Mouse (Mus musculus) intestine, postnatal 0 days (tissue): ENCODE data around the gene Cacna1c. TPM values are rescaled to one million over a fixed set of nuclear protein-coding genes. Genes with fewer than 3 reads are reported as not detected.

Source experiments
- ATAC-seq: fragments of 200-750 bp; cut with Nextera tagmentation; 2 replicates; pipeline ENCODE4 v1.8.0; 2017; ENCODE audit warnings: mild to moderate bottlenecking, moderate TSS enrichment, moderate library complexity
- H3K27ac ChIP-seq: fragments of 300-500 bp; sonication (generic); 2 replicates; pipeline ENCODE4 v1.5.1; 2014; ENCODE audit warnings: mild to moderate bottlenecking, low read depth, low read length, moderate library complexity
- H3K27me3 ChIP-seq: fragments of 300-500 bp; sonication (generic); replicated peaks from 2 replicates; pipeline ENCODE4 v1.6.1; 2014; ENCODE audit warnings: low read length, mixed read lengths; ENCODE audit not compliant: control insufficient read depth, insufficient read depth
- H3K36me3 ChIP-seq: fragments of 300-500 bp; sonication (generic); 2 replicates; pipeline ENCODE4 v1.6.1; 2014; ENCODE audit warnings: mild to moderate bottlenecking, moderate library complexity; ENCODE audit not compliant: control insufficient read depth, insufficient read depth
- H3K4me1 ChIP-seq: fragments of 300-500 bp; sonication (generic); replicated peaks from 2 replicates; pipeline ENCODE4 v1.6.1; 2014; ENCODE audit warnings: antibody characterized with exemption, low read length, mixed read lengths; ENCODE audit not compliant: control insufficient read depth, insufficient read depth
- H3K4me2 ChIP-seq: fragments of 300-500 bp; sonication (generic); replicated peaks from 2 replicates; pipeline ENCODE4 v1.6.1; 2014; ENCODE audit warnings: low read depth, mild to moderate bottlenecking, moderate library complexity
- H3K4me3 ChIP-seq: fragments of 300-500 bp; sonication (generic); 2 replicates; pipeline ENCODE4 v1.5.1; 2014; ENCODE audit warnings: low read depth, low read length
- H3K9ac ChIP-seq: fragments of 300-500 bp; sonication (generic); 2 replicates; pipeline ENCODE4 v1.6.1; 2014; ENCODE audit warnings: mild to moderate bottlenecking, low read depth, low read length
- H3K9me3 ChIP-seq: fragments of 300-500 bp; sonication (generic); 2 replicates; pipeline ENCODE4 v1.6.1; 2016; ENCODE audit warnings: mixed run types; ENCODE audit not compliant: control insufficient read depth
- CTCF ChIP-seq: sonication (generic); IDR thresholded peaks from 2 replicates; pipeline ENCODE4 v1.5.1; 2016; ENCODE audit warnings: low read depth, mild to moderate bottlenecking, control low read depth, antibody characterized with exemption, moderate library complexity
- WGBS: fragments of 180-500 bp; shearing (Covaris S2); extraction: QIAGEN DNeasy Blood & Tissue Kit; methylation state at CpG from one replicate; pipeline ENCODE4 v1.1.7; 2014; 5-methylcytosine and 5-hydroxymethylcytosine counted together
- polyA plus RNA-seq: library from polyadenylated mRNA; unstranded; fragments of >200 nt; fragmentation: Nextera tagmentation; extraction: Ambion mirVana; gene quantifications from 2 replicates; pipeline ENCODE4 v1.2.1, GENCODE M21; 2015

Gene Cacna1c
- polyA plus RNA-seq, 1 experiment from 2014 or later = 1.2 TPM

DNA sequence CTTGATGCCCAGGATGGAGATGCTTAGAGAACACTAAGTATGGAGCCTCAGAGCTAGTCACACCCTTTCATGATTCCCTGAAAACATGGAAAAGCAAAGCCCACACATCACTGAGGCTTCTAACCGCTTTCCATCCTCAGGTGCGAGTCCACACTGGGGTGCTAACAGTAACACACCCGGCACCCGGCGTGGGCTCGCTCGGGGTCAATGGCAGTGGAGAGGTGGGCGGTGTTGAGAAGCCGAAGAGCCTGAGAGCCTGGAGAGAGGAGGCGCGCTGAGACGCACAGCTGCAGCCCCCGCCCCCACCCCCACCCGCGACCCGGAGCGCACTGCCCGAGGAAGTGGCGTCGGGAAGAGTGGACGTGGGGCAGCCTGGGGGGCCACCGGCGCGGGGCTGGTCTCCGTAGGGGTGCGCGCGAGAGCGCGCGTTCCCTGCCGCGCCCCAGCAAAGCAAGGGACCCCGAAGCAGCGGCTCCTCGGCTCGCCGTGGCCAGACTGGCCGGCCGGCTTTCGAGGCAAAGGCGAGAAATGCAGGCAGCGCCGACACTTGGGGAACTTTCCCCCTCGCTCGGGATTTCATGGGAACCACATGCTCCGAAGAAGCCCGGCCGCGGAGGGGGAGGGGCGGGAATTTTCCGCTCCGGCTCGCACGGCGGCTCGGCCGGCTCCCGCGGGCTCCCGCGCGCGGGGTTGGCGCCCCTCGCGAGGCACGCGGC, 88.9 kb downstream of the Cacna1c start:
- Histone ChIP-seq H3K9me3 (no peaks in the 10 kb centered on the region), H3K4me1 (peaks cover 11% of the 10 kb centered on the region; the same call in 1 of the 2 replicates), H3K4me3 (peak overlapping the region; percentile 58), H3K27ac (peak overlapping the region; percentile 17; the same call in 1 of the 2 replicates), H3K4me2 (peak overlapping the region; percentile 98), H3K27me3 (peaks cover 54% of the 10 kb centered on the region), H3K9ac (peak overlapping the region; percentile 45), H3K36me3 (no peaks in the 10 kb centered on the region)
- no peak for TF ChIP-seq CTCF
- ATAC-seq = no peak
- 1% methylated on average over 69 of the region's 69 CpGs for WGBS

DNA sequence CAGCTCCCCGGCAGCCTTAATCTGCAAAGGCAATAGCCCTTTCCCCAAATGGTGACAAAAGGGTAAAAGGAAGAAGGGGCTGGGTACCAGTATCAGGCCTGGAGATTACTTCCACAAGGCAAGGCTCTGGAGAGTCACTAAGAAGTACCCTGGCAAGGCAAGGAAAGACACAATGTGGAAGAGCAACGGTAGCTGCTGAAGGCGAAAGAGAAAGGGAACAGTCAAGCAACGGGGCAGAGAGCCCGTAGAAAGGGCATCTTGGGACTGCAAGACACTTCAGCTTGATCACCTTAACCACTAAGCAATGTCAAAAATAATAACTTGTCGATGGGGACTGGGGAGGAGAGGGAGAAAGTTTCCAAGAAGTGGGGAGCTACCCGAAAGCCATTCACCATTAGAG, 89.5 kb downstream of the Cacna1c start:
- ATAC-seq = no peak
- Histone ChIP-seq H3K4me1 (peaks cover 11% of the 10 kb centered on the region; the same call in 1 of the 2 replicates), H3K36me3 (no peaks in the 10 kb centered on the region), H3K4me2 (peak overlapping the region; percentile 98), H3K27me3 (peaks cover 54% of the 10 kb centered on the region), H3K27ac (no peak overlapping the region), H3K9me3 (no peaks in the 10 kb centered on the region), H3K9ac (0 out of 2 replicates have a peak overlapping the region, but pooled peaks have one; percentile 45), H3K4me3 (peak overlapping the region; percentile 58)
- no peak for TF ChIP-seq CTCF
- 29% methylated on average over 7 of the region's 7 CpGs for WGBS

DNA sequence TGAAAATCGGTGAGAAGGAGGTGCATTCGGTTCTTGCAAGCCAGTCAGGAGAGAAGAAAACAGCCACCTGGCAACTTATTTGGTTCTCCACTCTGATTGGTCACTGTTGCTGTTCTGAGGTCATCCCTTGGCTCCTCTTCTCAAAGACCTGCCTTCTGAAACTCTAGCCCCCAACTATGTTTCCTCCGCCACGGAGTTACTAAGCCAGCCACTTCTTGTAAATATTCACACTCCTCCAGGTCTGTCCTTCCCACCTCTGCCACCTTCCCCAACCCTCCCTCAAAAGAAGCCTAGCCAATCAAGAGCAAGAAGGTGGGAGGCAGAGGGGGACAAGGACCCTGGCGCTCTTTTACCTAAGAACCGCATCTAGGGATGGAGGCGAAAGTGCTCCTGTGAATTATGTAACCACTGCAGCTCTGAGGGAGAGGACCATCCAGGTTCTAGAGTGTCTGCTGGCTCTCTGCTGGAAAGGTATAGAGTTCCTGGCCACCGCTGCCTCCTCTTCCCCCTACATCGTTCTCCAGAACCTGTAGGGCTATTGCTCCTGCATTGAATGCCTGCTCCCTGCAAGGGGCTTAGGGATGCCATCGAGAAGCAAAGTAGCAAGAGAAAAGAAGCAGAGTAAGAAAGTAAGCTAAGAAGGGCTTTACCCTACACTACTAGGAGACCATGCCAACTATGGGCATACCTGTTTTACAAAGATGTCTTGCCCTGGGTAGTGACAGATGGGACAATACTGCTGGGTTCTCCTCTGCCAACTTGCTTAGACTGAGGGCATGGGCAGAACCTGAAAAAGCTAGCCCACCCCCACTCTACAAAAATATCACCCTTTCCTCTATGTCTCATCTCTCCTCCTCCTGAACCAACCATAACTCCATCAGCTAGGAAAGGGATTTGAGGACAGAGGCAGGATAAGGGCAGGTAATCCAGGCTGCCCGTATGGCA, 90.3 kb downstream of the Cacna1c start:
- WGBS = 18% methylated on average over 11 of the region's 11 CpGs
- no peak overlapping the region for H3K27ac ChIP-seq
- TF ChIP-seq CTCF = no peak
- H3K9ac ChIP-seq = no peak overlapping the region
- no peaks in the 10 kb centered on the region for H3K36me3 ChIP-seq
- peak overlapping the region; percentile 7; the same call in 1 of the 2 replicates for H3K4me3 ChIP-seq
- peak overlapping the region; percentile 98; the same call in 1 of the 2 replicates for H3K4me2 ChIP-seq
- no peak for ATAC-seq
- H3K4me1 ChIP-seq = peaks cover 11% of the 10 kb centered on the region; the same call in 1 of the 2 replicates
- H3K27me3 ChIP-seq = peaks cover 54% of the 10 kb centered on the region
- no peaks in the 10 kb centered on the region for H3K9me3 ChIP-seq

DNA sequence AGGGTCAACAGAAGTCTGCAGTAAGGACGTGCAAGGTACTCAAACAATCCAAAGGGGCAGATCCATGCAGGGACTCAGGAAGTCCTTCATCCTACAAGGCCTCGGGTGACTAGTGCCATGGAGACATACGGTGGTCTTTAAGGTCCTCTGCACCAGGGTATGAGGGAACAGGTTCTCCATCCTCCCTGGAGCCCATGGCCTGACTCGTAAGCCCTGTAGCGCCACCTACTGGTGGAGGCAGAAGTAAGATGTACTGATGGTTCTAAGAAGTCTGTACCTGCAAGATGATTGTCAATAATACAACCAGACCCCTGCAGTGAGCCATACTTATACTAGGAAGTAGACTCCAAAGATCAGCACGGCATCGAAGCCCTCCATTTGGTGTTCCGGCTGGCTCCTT, 92.0 kb downstream of the Cacna1c start:
- no peaks in the 10 kb centered on the region for H3K36me3 ChIP-seq
- peak; percentile 93 for TF ChIP-seq CTCF
- no peaks in the 10 kb centered on the region for H3K9me3 ChIP-seq
- ATAC-seq = peak; percentile 17; the same call in 1 of the 2 replicates
- no peak overlapping the region for H3K4me2 ChIP-seq
- no peak overlapping the region for H3K4me3 ChIP-seq
- H3K27me3 ChIP-seq = peaks cover 42% of the 10 kb centered on the region
- H3K4me1 ChIP-seq = peaks cover 11% of the 10 kb centered on the region; the same call in 1 of the 2 replicates
- no peak overlapping the region for H3K9ac ChIP-seq
- WGBS = 33% methylated on average over 8 of the region's 8 CpGs
- no peak overlapping the region for H3K27ac ChIP-seq

DNA sequence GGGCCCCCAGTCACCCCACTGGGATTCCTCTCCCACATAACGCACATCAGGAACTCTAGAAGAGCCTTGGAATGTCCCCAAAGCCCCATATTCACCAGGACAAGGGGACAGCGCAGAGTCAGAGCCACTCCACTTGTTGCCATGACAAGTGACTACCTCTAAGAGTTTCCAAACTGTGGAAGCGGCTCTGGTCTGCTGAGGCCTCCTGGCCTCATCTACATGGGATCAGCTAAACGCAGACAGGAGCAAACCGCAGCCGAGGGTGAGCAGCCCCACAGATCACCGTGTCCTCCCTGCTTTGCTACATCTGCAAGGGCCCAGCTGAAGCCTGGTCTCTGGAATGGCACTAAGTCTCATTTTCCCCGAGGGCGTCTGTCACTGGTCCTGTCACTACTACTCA, 93.3 kb downstream of the Cacna1c start:
- no peak for ATAC-seq
- H3K4me2 ChIP-seq = no peak overlapping the region
- no peak overlapping the region for H3K27ac ChIP-seq
- H3K4me3 ChIP-seq = no peak overlapping the region
- H3K36me3 ChIP-seq = no peaks in the 10 kb centered on the region
- H3K9me3 ChIP-seq = no peaks in the 10 kb centered on the region
- no peak overlapping the region for H3K9ac ChIP-seq
- H3K27me3 ChIP-seq = peaks cover 31% of the 10 kb centered on the region
- 91% methylated on average over 9 of the region's 9 CpGs for WGBS
- no peak for TF ChIP-seq CTCF
- H3K4me1 ChIP-seq = peaks cover 4% of the 10 kb centered on the region; the same call in 1 of the 2 replicates

DNA sequence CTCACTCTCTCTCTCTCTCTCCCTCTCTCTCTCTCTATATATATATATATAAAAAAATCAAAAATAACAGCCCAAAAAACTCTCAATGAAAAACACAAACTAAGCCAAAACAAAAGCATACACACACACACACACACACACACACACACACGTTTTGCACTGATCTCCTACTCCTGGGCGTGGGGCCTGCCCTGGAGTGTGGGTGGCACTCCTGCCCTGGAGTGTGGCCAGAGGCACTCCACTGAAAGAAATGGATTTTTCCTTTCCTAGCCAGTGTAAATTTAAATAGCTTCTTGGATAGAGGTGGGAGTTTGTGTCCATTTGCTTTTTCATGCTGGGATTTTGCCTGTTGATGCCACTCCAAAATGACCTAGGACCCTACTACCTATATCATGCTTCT, 96.9 kb downstream of the Cacna1c start:
- Histone ChIP-seq H3K9ac (no peak overlapping the region), H3K9me3 (no peaks in the 10 kb centered on the region), H3K27ac (no peak overlapping the region), H3K4me3 (no peak overlapping the region), H3K4me1 (no peaks in the 10 kb centered on the region), H3K4me2 (no peak overlapping the region), H3K27me3 (peaks cover 5% of the 10 kb centered on the region; the same call in 1 of the 2 replicates), H3K36me3 (no peaks in the 10 kb centered on the region)
- no peak for ATAC-seq
- TF ChIP-seq CTCF = no peak
- 60% methylated on average over 2 of the region's 2 CpGs for WGBS
